Comparison of ENCODE assay signal across 9 mouse cellular contexts in the genomic region with DNA sequence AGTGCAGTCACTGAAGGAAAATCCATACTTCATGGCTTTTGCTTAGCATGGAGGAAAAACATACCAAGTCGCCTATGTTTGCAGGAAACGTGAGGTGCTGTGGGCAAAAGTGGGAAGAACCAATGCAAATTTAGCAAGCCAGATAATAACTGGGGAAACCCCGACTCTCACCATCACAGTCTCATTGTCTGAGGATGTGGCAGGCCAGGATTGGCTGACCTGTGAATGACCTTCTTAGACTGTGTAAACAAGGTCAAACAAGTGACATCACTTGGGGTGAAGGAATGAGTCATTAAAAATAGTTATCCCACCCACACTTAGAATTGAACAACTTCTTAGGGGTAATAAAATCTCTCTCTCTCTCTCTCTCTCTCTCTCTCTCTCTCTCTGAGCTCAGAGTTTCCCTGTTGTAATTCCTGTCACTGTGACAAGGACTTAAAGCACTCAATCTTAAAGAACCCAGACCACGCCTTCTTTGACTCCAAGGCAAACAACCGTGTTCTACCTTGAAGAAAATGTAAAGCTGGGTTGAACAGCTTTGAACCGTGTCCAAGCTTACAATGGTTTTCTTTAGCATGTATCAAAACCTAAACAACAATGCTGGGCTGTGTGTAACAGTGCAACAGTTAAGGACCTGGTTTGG.
DNase-seq lines count a peak whose midpoint lies in the region; ATAC-seq and TF ChIP-seq lines count a peak whose summit lies in the region.
"Had no signal": no experiment of that assay in that cellular context is flagged by ENCODE, and none has a peak within 500 bp of the region (broad histone marks: within the 10 kb centered on the region; RNA-seq: fewer than 3 reads in every experiment).

No protein-coding gene starts in this region.

- WGBS in lung, embryonic 15.5 days, result 30% methylated on average over 6 of the region's 6 CpGs
- WGBS in cerebellum, adult 2 months, result 83% methylated on average over 6 of the region's 6 CpGs
- WGBS in thymus, adult 2 months, result 57% methylated on average over 6 of the region's 6 CpGs

- DNase-seq in 3T3-L1 (ENCODE audit: low read depth, low spot score) (peak; percentile 81), 416B (ENCODE audit: low read depth) (peak; percentile 54)
- DNase-seq in c-Kit-positive CD71-negative TER-119-negative erythroid progenitor cells, embryonic 14.5 days (ENCODE audit: low read depth), result peak; percentile 24
- no peak for DNase-seq in cerebellum, adult 2 months
- DNase-seq in thymus, adult 2 months, result no peak
- DNase-seq in cerebellum, postnatal 14 days, result no peak

- H3K27me3 ChIP-seq in lung, embryonic 15.5 days, result no peaks in the 10 kb centered on the region
- no peaks in the 10 kb centered on the region; the same call in 1 of the 2 replicates for H3K27me3 ChIP-seq in cerebellum, adult 2 months (ENCODE audit: control insufficient read depth, insufficient read depth, low read length)
- H3K27me3 ChIP-seq in thymus, adult 2 months (ENCODE audit: control insufficient read depth, insufficient read depth, low read length), result no peaks in the 10 kb centered on the region
- H3K27me3 ChIP-seq: embryonic facial prominence, embryonic 12.5 days; limb, embryonic 13.5 days had no signal

- H3K36me3 ChIP-seq in lung, embryonic 15.5 days, result no peaks in the 10 kb centered on the region
- H3K36me3 ChIP-seq in thymus, adult 2 months (ENCODE audit: control insufficient read depth, insufficient read depth, low read length), result no peaks in the 10 kb centered on the region
- H3K36me3 ChIP-seq: embryonic facial prominence, embryonic 12.5 days; limb, embryonic 13.5 days had no signal

- TF ChIP-seq CTCF in cerebellum, adult 2 months (IDR thresholded peaks at IDR 0.05; ENCODE audit: borderline replicate concordance, insufficient read depth, low read depth, low read length), result no peak
- no peak for TF ChIP-seq CTCF in thymus, adult 2 months (IDR thresholded peaks at IDR 0.05; ENCODE audit: borderline replicate concordance, control insufficient read depth, extremely low read depth, insufficient read depth, low read length, poor library complexity)

- H3K4me3 ChIP-seq in lung, embryonic 15.5 days, result no peak overlapping the region
- H3K4me3 ChIP-seq in cerebellum, adult 2 months (replicated peaks; ENCODE audit: insufficient read depth, low read depth, low read length), result no peak overlapping the region
- H3K4me3 ChIP-seq in thymus, adult 2 months (ENCODE audit: control insufficient read depth, insufficient read depth, low read length), result no peak overlapping the region
- H3K4me3 ChIP-seq: embryonic facial prominence, embryonic 12.5 days; limb, embryonic 13.5 days had no signal

- H3K4me1 ChIP-seq in lung, embryonic 15.5 days, result peaks cover 4% of the 10 kb centered on the region; the same call in 1 of the 2 replicates
- H3K4me1 ChIP-seq in cerebellum, adult 2 months (ENCODE audit: control insufficient read depth, insufficient read depth, low read length), result no peaks in the 10 kb centered on the region
- peaks cover 3% of the 10 kb centered on the region; the same call in 1 of the 2 replicates for H3K4me1 ChIP-seq in thymus, adult 2 months (replicated peaks; ENCODE audit: control insufficient read depth, insufficient read depth, low read length)
- H3K4me1 ChIP-seq: embryonic facial prominence, embryonic 12.5 days had no signal

- no peak overlapping the region for H3K9ac ChIP-seq in lung, embryonic 15.5 days
- H3K9ac ChIP-seq: embryonic facial prominence, embryonic 12.5 days; limb, embryonic 13.5 days had no signal

- no peaks in the 10 kb centered on the region for H3K9me3 ChIP-seq in lung, embryonic 15.5 days
- H3K9me3 ChIP-seq: embryonic facial prominence, embryonic 12.5 days had no signal

- 0 out of 2 replicates have a peak, but pooled peaks have one; percentile 42 for ATAC-seq in lung, embryonic 15.5 days (ENCODE audit: borderline replicate concordance, extremely low read depth, low FRiP score, low TSS enrichment)

- no peak overlapping the region for H3K27ac ChIP-seq in lung, embryonic 15.5 days
- H3K27ac ChIP-seq in cerebellum, adult 2 months (ENCODE audit: insufficient read depth, low read length), result no peak overlapping the region
- no peak overlapping the region for H3K27ac ChIP-seq in thymus, adult 2 months (ENCODE audit: control insufficient read depth, insufficient read depth, low read length)
- H3K27ac ChIP-seq: embryonic facial prominence, embryonic 12.5 days; limb, embryonic 13.5 days had no signal

- H3K4me2 ChIP-seq in lung, embryonic 15.5 days, result no peak overlapping the region
- H3K4me2 ChIP-seq: embryonic facial prominence, embryonic 12.5 days; limb, embryonic 13.5 days had no signal

- no peak for TF ChIP-seq POLR2A in cerebellum, adult 2 months (IDR thresholded peaks at IDR 0.05; ENCODE audit: borderline replicate concordance, insufficient read depth, low read length)
- no peak for TF ChIP-seq POLR2A in thymus, adult 2 months (IDR thresholded peaks at IDR 0.05; ENCODE audit: control insufficient read depth, extremely low read depth, insufficient read depth, low read length, poor library complexity)

Comparison
In these comparisons a context has a peak if more than half of its experiments do, and no peak if none do; other contexts are left out.
1. DNase-seq: peak in 3T3-L1 (single experiment), 416B (single experiment) and c-Kit-positive CD71-negative TER-119-negative erythroid progenitor cells, embryonic 14.5 days (single experiment); none in cerebellum, adult 2 months (0 of 2), thymus, adult 2 months (single experiment) and cerebellum, postnatal 14 days (0 of 2).